Mouse (Mus musculus) liver, embryonic 16.5 days (tissue): ENCODE results near the gene Nrcam. TPM values are rescaled to one million over a fixed set of nuclear protein-coding genes. Genes with fewer than 3 reads are reported as not detected.

Experiments used
- polyA plus RNA-seq: library from polyadenylated mRNA; unstranded; fragments of >200 nt; fragmentation: Nextera tagmentation; extraction: Ambion mirVana; gene quantifications from 2 replicates; pipeline ENCODE4 v1.2.1, GENCODE M21; 2015

Nrcam gene
- polyA plus RNA-seq, 1 experiment from 2014 or later: 0.14 TPM

Other genes with a start within 250 kb of the Nrcam start
- gene Dnajb9, start 118.6 kb upstream of the Nrcam start, polyA plus RNA-seq: 20.2 and 22.3 TPM in 2 replicates
- 27.4 and 32.6 TPM in 2 replicates for gene Pnpla8, start 107.5 kb upstream of the Nrcam start, polyA plus RNA-seq